ENCODE assay signal across 10 mouse cellular contexts in genomic region chr14:55336451-55337195, GRCm38 (mm10).
DNase-seq lines count a peak whose midpoint lies in the region; ATAC-seq and TF ChIP-seq lines count a peak whose summit lies in the region.
"Had no signal": no experiment of that assay in that cellular context is flagged by ENCODE, and none has a peak within 500 bp of the region (broad histone marks: within the 10 kb centered on the region; RNA-seq: fewer than 3 reads in every experiment).

No protein-coding gene starts in this region.

- no peak overlapping the region for H3K4me2 ChIP-seq in hindbrain, postnatal 0 days (ENCODE audit: low read depth, low read length)
- no peak overlapping the region for H3K4me2 ChIP-seq in intestine, embryonic 15.5 days (replicated peaks)
- H3K4me2 ChIP-seq: neural tube, embryonic 13.5 days had no signal

- TF ChIP-seq CTCF in hindbrain, postnatal 0 days (IDR thresholded peaks at IDR 0.05; ENCODE audit: low read depth) = no peak

- H3K4me3 ChIP-seq in hindbrain, postnatal 0 days (ENCODE audit: low read length) = no peak overlapping the region
- H3K4me3 ChIP-seq in limb, embryonic 10.5 days = no peak overlapping the region
- no peak overlapping the region for H3K4me3 ChIP-seq in intestine, embryonic 15.5 days (replicated peaks)
- H3K4me3 ChIP-seq: neural tube, embryonic 13.5 days had no signal

- 0 out of 2 replicates have a peak overlapping the region, but pooled peaks have one; percentile 20 for H3K27ac ChIP-seq in hindbrain, postnatal 0 days
- no peak overlapping the region for H3K27ac ChIP-seq in limb, embryonic 10.5 days
- H3K27ac ChIP-seq in intestine, embryonic 15.5 days = no peak overlapping the region
- H3K27ac ChIP-seq: neural tube, embryonic 13.5 days had no signal

- H3K9ac ChIP-seq in hindbrain, postnatal 0 days (replicated peaks; ENCODE audit: low read length) = no peak overlapping the region
- H3K9ac ChIP-seq in intestine, embryonic 15.5 days = no peak overlapping the region
- H3K9ac ChIP-seq: neural tube, embryonic 13.5 days had no signal

- H3K27me3 ChIP-seq in hindbrain, postnatal 0 days (ENCODE audit: insufficient read depth, low read length) = no peaks in the 10 kb centered on the region
- H3K27me3 ChIP-seq in limb, embryonic 10.5 days (ENCODE audit: low read depth, poor library complexity, severe bottlenecking) = no peaks in the 10 kb centered on the region
- H3K27me3 ChIP-seq in intestine, embryonic 15.5 days (replicated peaks) = no peaks in the 10 kb centered on the region
- H3K27me3 ChIP-seq: neural tube, embryonic 13.5 days had no signal

- no peaks in the 10 kb centered on the region for H3K36me3 ChIP-seq in hindbrain, postnatal 0 days (ENCODE audit: insufficient read depth, low read length)
- no peaks in the 10 kb centered on the region for H3K36me3 ChIP-seq in limb, embryonic 10.5 days
- H3K36me3 ChIP-seq in intestine, embryonic 15.5 days = no peaks in the 10 kb centered on the region
- H3K36me3 ChIP-seq: neural tube, embryonic 13.5 days had no signal

- H3K4me1 ChIP-seq in hindbrain, postnatal 0 days (ENCODE audit: insufficient read depth, low read length) = no peaks in the 10 kb centered on the region; the same call in 1 of the 2 replicates
- H3K4me1 ChIP-seq in limb, embryonic 10.5 days = no peaks in the 10 kb centered on the region
- no peaks in the 10 kb centered on the region for H3K4me1 ChIP-seq in intestine, embryonic 15.5 days (replicated peaks)

- 0 out of 2 replicates have a peak, but pooled peaks have one; percentile 49 for ATAC-seq in hindbrain, postnatal 0 days
- no peak for ATAC-seq in intestine, embryonic 15.5 days
- ATAC-seq: intestine, embryonic 16.5 days had no signal

- DNase-seq in kidney, postnatal 14 days = peak; percentile 45
- no peak for DNase-seq in kidney, adult 11 months
- peak; percentile 80 for DNase-seq in brain, adult 2 months (ENCODE audit: low read depth, low spot score)
- peak; percentile 37 for DNase-seq in embryo, embryonic 11 days
- peak; percentile 29 for DNase-seq in hindbrain, postnatal 0 days (ENCODE audit: low spot score)
- DNase-seq in limb, embryonic 10.5 days (ENCODE audit: low spot score) = no peak
- DNase-seq in adrenal gland, adult 2 months = no peak

- no peaks in the 10 kb centered on the region for H3K9me3 ChIP-seq in hindbrain, postnatal 0 days (ENCODE audit: low read length)
- no peaks in the 10 kb centered on the region for H3K9me3 ChIP-seq in limb, embryonic 10.5 days (replicated peaks)
- H3K9me3 ChIP-seq in intestine, embryonic 15.5 days = no peaks in the 10 kb centered on the region
- H3K9me3 ChIP-seq: neural tube, embryonic 13.5 days had no signal

- WGBS in hindbrain, postnatal 0 days = 20% methylated on average over 5 of the region's 5 CpGs
- WGBS in limb, embryonic 10.5 days = 78% methylated on average over 5 of the region's 5 CpGs
- 40% methylated on average over 5 of the region's 5 CpGs for WGBS in intestine, embryonic 15.5 days

Comparison
In these comparisons a context has a peak if more than half of its experiments do, and no peak if none do; other contexts are left out.
1. DNase-seq: peak in kidney, postnatal 14 days (single experiment), brain, adult 2 months (single experiment), embryo, embryonic 11 days (single experiment) and hindbrain, postnatal 0 days (single experiment); none in kidney, adult 11 months (single experiment), limb, embryonic 10.5 days (single experiment) and adrenal gland, adult 2 months (single experiment).